Mouse (Mus musculus) hematopoietic stem cell, adult 5-6 weeks (primary cell): ENCODE results near the gene Slc15a3. TPM values are rescaled to one million over a fixed set of nuclear protein-coding genes. Genes with fewer than 3 reads are reported as not detected.

Experiments used
- ATAC-seq, 2 experiments: fragments of 125-278 bp in 1 of 2; replicated peaks in 1 of 2; 2 replicates each; pipeline ENCODE4 v1.8.0; 2016 to 2017; ENCODE audit warnings: inconsistent platforms in 2 of 2, mild to moderate bottlenecking in 2 of 2, moderate number of reproducible peaks in 2 of 2, low read depth in 1 of 2, moderate TSS enrichment in 1 of 2; ENCODE audit not compliant: low FRiP score in 2 of 2, poor library complexity in 2 of 2, severe bottlenecking in 2 of 2, insufficient read depth in 1 of 2, low TSS enrichment in 1 of 2
- total RNA-seq: library from RNA; stranded (forward); fragments of 172-1452, 232-1000 nt; gene quantifications from 2 replicates; pipeline ENCODE4 v1.2.3, GENCODE M21; 2017

Gene Slc15a3
- total RNA-seq, 1 experiment from 2014 or later, result 0.94 TPM

GRCm38 (mm10) chr19:10892201-10892600 is 52.7 kb downstream of the Slc15a3 start:
- no peak for ATAC-seq

GRCm38 (mm10) chr19:10895016-10895528 is 55.5 kb downstream of the Slc15a3 start, which contains the start of gene Prpf19:
Gene Prpf19 (plus strand): TSS chr19:10895231.
- ATAC-seq, result peak; percentile 97 to 98

- ATAC-seq, result no peak
Measured at GRCm38 (mm10) chr19:10895708-10896107, 56.2 kb downstream of the Slc15a3 start.

- ATAC-seq, result no peak
Measured at GRCm38 (mm10) chr19:10896849-10897248, 57.3 kb downstream of the Slc15a3 start.

GRCm38 (mm10) chr19:10897491-10897890 is 58.0 kb downstream of the Slc15a3 start:
- ATAC-seq, result no peak

GRCm38 (mm10) chr19:10900315-10900714 is 60.8 kb downstream of the Slc15a3 start:
- ATAC-seq, result no peak

- ATAC-seq, result no peak
Measured at GRCm38 (mm10) chr19:10901046-10901445, 61.5 kb downstream of the Slc15a3 start.

- no peak for ATAC-seq
Measured at GRCm38 (mm10) chr19:10904512-10904911, 65.0 kb downstream of the Slc15a3 start.

GRCm38 (mm10) chr19:10904927-10905727 is 65.6 kb downstream of the Slc15a3 start:
- ATAC-seq, result no peak

GRCm38 (mm10) chr19:10905728-10906000 is 66.1 kb downstream of the Slc15a3 start:
- ATAC-seq, result no peak

- ATAC-seq, result peak; percentile 62 to 76; a peak in 3 of 4 replicates
Measured at GRCm38 (mm10) chr19:10907891-10908290, 68.4 kb downstream of the Slc15a3 start.

Other genes with a start within 250 kb of the Slc15a3 start
- gene Ddb1, start 234.4 kb upstream of the Slc15a3 start, total RNA-seq, result 373 and 377 TPM in 2 replicates
- 4.0 and 7.3 TPM in 2 replicates for gene Tkfc, start 234.1 kb upstream of the Slc15a3 start, total RNA-seq
- gene Vwce, start 205.5 kb upstream of the Slc15a3 start, total RNA-seq, result 0.19 TPM in 1 of 2 replicates, not detected in the other
- gene Pga5, start 161.7 kb upstream of the Slc15a3 start, total RNA-seq, result not detected in 2 replicates
- 11.7 and 13.9 TPM in 2 replicates for gene Vps37c, start 151.0 kb upstream of the Slc15a3 start, total RNA-seq
- 1.1 and 4.5 TPM in 2 replicates for gene Cd5, start 100.7 kb upstream of the Slc15a3 start, total RNA-seq
- gene Cd6, start 9.7 kb upstream of the Slc15a3 start, total RNA-seq, result 1.6 and 3.4 TPM in 2 replicates
- 0.40 and 4.1 TPM in 2 replicates for gene Tmem132a, start 30.2 kb downstream of the Slc15a3 start, total RNA-seq
- gene Tmem109, start 42.3 kb downstream of the Slc15a3 start, total RNA-seq, result 17.5 and 20.7 TPM in 2 replicates
- 109 and 145 TPM in 2 replicates for gene Prpf19, start 55.5 kb downstream of the Slc15a3 start, total RNA-seq
- not detected in 2 replicates for gene Zp1, start 80.9 kb downstream of the Slc15a3 start, total RNA-seq
- 0.10 and 0.75 TPM in 2 replicates for gene Ptgdr2, start 97.4 kb downstream of the Slc15a3 start, total RNA-seq
- 20.8 and 23.7 TPM in 2 replicates for gene Ccdc86, start 109.5 kb downstream of the Slc15a3 start, total RNA-seq
- gene Ms4a10, start 134.9 kb downstream of the Slc15a3 start, total RNA-seq, result not detected in 2 replicates
- gene Ms4a15, start 153.5 kb downstream of the Slc15a3 start, total RNA-seq, result not detected in 2 replicates
- not detected in 2 replicates for gene Ms4a18, start 178.3 kb downstream of the Slc15a3 start, total RNA-seq
- 0.55 TPM in 1 of 2 replicates, not detected in the other for gene Ms4a8a, start 241.4 kb downstream of the Slc15a3 start, total RNA-seq